Mouse (Mus musculus) spleen, adult 18-20 months (tissue): Measurements from ENCODE around the gene Taar8b.
A peak's percentile ranks its signal among the peaks of the same experiment; 100 is the strongest.
"Not testable (repeated sequence)": the region's sequence is repeated elsewhere in the genome, so short reads cannot be mapped to it uniquely, and the experiment has no call there.

Experiments
- DNase-seq, 2 experiments: peaks; one replicate each; pipeline ENCODE4 v3.0.0; 2022; ENCODE audit warnings: mixed read lengths in 2 of 2

The Taar8b gene

GRCm38 (mm10) chr10:24092194-24092593 is at the start of gene Taar8b:
Taar8b (minus strand) TSS chr10:24092294.
- no peak for DNase-seq

DNA sequence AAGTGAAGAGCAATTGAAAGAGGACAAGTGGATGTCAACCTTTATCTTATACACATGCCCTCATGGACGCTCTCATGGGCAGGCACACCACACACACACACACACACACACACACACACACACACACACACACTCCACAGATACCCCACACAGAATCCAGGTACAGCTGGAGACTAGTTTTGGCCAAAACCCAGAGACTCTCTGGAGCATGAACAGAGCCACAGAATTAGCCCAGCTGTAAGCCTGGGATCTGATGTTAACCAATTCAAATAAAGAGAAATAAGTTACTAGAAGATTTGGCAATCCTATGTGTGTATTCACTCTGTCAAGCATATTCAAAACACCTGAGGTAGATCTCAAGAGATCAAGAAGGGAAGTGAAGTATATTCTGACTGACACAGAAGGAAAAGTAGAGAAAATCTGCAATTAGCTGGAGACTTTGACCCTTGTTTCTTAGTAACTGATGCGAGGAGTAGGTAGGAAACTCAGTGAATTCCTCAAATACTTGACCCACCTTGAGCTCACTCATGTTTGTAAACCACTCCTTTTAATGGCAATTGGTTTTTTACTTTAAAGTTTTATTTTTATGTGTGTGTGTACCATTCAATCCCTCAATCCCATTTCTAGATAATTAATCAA is 46.6 kb upstream of the Taar8b start:
- DNase-seq = no peak

DNA sequence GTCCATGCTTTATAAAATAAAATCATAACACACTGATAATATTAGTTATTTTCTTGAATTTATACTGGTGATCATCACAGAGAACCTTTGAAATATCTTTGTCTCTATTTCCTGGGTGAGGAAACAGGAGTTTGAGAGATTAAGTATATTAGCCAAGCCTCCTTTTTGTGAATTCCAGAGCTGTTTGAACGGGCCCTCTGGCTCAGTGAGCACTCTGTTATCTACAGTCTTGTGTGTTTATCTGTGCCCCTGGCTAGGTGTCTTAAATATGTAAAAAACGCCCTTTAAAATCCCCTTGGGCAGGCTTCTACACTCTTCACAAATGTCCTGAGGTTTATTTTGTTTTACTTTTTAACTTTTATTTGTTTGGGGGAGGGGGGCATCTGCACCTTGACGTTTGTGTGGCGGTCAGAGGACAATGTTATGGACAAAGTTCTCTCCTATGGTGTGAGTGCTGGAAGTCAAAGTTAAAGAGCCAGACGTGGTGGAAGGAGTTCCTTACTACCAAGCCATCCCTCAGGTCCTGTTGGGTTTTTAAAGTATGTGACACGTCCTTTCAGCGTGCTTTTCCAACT is 42.1 kb upstream of the Taar8b start:
- DNase-seq = no peak

DNA sequence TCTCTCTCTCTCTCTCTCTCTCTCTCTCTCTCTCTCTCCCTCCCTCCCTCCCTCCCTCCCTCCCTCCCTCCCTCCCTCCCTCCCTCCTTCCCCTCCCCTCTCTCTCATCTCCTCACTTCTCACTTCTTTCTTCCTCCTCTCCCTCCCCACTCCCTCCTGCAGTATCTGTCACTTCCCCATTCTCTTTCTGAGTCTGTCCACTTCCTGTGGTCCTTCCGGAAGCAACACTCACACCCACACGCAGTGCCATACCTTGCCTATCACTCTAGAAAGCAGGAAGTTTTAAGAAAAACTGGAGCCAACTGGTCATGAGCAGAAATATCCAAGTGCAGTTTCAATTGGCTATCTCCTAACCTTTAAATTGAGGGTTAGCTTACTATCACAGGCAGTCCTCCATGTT is 41.0 kb upstream of the Taar8b start:
- no peak for DNase-seq

GRCm38 (mm10) chr10:24132273-24132672 is 40.2 kb upstream of the Taar8b start:
- DNase-seq = no peak

DNA sequence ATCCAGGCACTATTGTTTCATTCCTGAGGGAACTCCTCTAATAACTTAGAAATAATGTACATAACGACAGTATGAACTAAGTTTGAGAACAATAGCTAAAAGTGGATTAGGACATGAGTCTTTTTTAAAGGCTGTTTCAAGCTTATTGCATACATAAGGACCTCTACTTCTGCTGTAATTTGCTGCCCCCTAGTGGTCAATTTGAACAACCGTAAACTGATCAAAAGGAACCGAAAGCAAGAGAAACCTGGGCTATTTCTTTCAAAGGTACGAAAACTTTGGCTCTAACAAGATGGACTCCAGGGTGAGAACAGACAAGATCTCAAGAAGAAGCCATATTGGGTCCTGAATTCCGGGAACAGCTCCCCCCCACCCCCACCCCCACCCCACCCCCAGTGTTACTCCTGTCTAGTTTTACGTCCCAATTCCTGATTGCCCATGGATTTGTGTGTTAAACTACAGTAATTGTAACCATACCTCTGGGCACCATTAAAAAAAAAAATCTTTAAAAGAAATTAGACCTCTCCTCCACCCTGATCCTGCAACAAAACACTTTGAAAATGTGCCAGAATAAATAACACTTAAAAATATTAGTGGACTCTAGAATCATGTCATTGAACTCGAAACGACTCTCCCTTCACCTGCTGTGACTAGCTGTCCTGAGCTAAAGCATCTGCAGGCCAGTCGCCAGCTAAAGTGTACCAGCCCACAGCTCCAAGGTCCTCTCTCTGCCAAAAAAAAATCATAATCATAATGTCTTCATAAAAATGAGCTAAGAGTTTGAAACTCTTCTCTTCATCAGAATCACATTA is 39.6 kb upstream of the Taar8b start:
- DNase-seq = peak in 1 of 2 experiments; percentile 42

DNA sequence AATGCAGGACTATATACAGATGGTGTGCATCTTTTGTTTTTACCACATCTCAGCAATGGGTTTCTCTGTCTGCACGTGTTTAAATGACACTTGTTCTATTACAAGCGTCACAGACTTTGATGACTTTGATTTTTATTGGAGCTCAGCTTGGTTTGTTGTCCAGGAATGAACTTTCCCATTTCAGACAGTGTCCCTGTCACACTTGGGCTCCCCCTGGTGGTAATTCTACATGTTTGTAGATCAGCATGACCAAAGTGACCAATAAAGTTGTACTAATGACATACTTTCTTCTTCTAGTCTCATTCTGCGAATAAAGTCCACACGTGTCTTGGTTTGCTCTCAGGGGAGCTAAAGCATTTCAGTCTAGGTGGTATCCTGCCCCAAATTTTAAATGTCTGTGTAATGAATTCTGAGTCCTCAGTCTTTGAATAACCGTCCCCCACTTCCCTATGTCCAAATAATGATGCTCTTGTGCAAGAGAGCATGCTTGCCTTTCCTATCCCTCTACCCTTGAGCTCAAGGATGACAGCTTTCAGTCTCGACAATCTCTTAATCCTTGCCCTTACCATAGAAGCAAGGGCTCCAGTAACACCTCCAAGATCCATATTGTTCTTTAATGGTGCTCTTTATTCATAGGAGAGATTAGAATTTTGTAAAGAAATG is 19.2 kb upstream of the Taar8b start:
- peak in 1 of 2 experiments; percentile 26 for DNase-seq

DNA sequence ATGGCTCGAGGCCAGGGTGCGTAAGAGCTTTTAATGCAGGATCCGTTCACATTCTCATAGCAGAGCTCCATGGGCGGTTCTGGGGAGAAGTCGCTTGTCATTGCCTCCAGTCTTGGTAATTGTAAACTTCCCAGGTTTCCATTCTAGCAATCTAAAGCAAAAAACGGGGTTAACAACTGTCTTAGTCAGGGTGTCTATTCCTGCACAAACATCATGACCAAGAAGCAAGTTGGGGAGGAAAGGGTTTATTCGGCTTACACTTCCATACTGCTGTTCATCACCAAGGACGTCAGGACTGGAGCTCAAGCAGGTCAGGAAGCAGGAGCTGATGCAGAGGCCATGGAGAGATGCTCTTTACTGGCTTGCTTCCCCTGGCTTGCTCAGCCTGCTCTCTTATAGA is 17.3 kb upstream of the Taar8b start, which contains the start of gene Taar9:
Gene Taar9 (minus strand): TSS at position 101 of the 400 bp plus-strand sequence.
- DNase-seq = not testable (repeated sequence)

DNA sequence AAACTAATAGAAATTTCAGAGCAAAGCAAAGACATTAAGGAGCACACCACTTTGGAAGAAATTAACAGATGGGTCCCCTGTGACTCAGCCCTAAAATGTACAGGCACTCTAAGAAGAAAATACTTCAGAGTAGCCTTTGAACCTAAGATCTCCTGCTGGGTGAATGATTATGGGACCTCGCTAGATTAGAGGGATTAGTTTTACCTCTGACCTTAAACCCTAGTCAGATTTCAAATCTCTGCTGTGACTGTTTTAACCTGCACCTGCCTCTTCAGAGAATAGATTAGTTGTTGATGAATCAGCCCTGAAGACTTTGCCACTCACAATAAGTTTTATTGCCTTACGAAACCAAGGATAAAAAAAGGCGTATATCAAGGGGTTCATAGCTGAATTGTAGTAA is 16.1 kb upstream of the Taar8b start:
- no peak for DNase-seq

GRCm38 (mm10) chr10:24107747-24108146 is 15.7 kb upstream of the Taar8b start:
- DNase-seq = no peak

- not testable (repeated sequence) for DNase-seq
Measured at GRCm38 (mm10) chr10:24103299-24103698, 11.2 kb upstream of the Taar8b start.

DNA sequence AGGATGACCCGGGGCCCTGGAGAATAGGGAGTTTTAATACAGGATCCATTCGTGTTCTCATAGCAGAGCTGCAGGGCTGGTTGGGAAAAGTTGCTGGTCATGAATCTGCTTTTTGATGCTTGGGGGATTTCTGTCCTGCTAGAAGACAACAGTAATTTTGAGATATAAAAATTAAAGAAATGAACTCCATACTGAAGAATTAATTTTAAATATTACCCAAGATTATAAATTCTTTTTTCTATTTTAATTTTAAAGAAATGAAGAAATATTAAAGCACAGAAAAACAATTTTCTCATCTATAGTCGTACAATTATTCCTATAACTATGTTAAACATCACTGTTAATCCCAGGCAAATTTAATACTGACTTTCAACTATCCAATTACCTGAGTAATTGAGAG is 9.7 kb upstream of the Taar8b start, which contains the start of gene Taar8c:
Gene Taar8c (minus strand): TSS at position 101 of the 400 bp plus-strand sequence.
- not testable (repeated sequence) for DNase-seq

DNA sequence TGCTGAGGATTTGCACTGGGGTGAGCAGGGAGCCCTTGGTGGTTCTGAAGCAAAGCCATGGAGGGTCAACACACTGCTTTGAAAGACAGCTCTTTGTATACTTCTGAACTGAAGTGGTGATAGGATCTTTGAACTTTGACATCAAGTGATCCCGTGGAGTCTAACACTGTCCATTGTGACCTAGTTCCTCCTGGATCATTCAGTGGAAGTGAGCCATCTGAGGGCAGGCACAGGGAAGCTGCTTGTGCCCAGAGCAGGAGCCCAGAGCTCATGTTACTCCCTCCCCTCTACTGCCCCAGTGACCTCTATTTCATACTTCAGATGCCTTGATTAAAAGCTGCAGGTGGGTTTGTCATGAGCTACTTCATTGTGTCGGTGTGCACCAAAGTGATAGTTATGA is 4.9 kb upstream of the Taar8b start:
- not testable (repeated sequence) for DNase-seq

DNA sequence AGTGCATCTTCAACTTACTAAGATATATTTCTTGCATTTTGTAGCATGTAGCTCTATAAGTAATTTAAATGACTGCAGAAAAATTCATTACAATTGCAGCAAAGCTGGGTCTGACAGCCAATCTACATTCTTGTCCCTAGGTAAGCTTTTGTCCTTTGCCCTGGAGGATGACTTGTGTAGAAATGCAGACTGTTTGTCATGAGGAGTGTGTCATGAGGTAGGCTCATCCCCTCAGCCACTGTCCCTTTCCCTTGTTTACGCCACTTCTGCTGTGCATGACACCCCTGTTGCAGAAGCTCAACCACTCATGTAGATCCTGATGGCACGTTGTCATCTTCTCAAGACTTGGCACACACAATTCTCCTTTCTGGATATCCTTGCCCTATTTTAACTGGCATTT is 4.9 kb downstream of the Taar8b start:
- no peak for DNase-seq

GRCm38 (mm10) chr10:24086555-24086954 is 5.5 kb downstream of the Taar8b start:
- DNase-seq = no peak

- no peak for DNase-seq
Measured at GRCm38 (mm10) chr10:24085936-24086335, 6.2 kb downstream of the Taar8b start.

- peak in 1 of 2 experiments; percentile 10 for DNase-seq
Measured at GRCm38 (mm10) chr10:24080166-24080565, 11.9 kb downstream of the Taar8b start.

DNA sequence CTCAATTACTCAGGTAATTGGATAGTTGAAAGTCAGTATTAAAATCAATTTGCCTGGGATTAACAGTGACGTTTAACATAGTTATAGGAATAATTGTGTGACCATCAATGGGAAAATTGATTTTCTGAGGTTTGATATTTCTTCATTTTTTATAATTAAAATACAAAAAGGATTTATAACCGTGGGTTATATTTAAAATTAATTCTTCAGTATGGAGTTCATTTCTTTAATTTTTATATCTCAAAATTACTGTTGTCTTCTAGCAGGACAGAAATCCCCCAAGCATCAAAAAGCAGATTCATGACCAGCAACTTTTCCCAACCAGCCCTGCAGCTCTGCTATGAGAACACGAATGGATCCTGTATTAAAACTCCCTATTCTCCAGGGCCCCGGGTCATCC is 15.9 kb downstream of the Taar8b start, which contains the start of gene Taar8a:
Gene Taar8a (plus strand): TSS at position 301 of the 400 bp plus-strand sequence.
- not testable (repeated sequence) for DNase-seq

DNA sequence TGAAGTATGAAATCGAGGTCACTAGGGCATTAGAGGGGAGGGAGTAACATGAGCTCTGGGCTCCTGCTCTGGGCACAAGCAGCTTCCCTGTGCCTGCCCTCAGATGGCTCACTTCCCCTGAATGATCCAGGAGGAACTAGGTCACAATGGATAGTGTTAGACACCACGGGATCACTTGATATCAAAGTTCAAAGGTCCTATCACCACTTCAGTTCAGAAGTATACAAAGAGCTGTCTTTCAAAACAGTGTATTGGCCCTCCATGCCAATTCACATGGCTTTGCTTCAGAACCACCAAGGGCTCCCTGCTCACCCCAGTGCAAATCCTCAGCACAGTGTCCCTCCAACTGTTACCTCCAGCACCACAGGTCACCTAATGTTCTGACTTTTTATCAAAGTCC is 17.3 kb downstream of the Taar8b start:
- not testable (repeated sequence) for DNase-seq

- DNase-seq = no peak
Measured at GRCm38 (mm10) chr10:24058986-24059385, 33.1 kb downstream of the Taar8b start.

GRCm38 (mm10) chr10:24052039-24052438 is 40.1 kb downstream of the Taar8b start:
- no peak for DNase-seq

- no peak for DNase-seq
Measured at GRCm38 (mm10) chr10:24049210-24049609, 42.9 kb downstream of the Taar8b start, which contains the start of gene Taar7f. Taar7f (plus strand) TSS chr10:24049510.
